Mouse (Mus musculus) c-Kit-negative CD71-positive TER-119-positive erythroid progenitor cells, embryonic 14.5 days (primary cell): Measurements from ENCODE around the gene Nudt5.

Experiments used
- DNase-seq: peaks from one replicate; pipeline ENCODE4 v3.0.0-alpha.2; 2013; ENCODE audit warnings: low read depth, low spot score

Nudt5 gene

DNA sequence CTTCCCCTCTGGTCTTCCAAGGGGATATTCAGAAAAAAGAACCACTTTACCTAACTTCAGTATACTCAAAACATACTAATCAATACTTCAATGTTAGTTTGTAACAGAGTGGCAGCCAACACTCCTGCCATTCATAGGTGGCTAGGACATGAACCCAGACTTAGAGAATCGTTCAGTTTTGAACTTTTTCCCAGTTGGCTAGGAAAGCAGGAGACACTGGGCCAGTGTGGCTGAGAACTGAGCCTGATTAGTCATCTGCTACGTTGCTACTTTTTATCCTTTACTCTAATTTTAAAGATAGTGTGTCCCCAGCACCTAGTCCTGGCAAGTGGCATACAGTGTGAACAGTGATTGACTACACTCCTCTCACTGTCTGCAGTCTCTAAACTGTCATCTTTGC is 22.9 kb downstream of the Nudt5 start:
- no peak for DNase-seq

DNA sequence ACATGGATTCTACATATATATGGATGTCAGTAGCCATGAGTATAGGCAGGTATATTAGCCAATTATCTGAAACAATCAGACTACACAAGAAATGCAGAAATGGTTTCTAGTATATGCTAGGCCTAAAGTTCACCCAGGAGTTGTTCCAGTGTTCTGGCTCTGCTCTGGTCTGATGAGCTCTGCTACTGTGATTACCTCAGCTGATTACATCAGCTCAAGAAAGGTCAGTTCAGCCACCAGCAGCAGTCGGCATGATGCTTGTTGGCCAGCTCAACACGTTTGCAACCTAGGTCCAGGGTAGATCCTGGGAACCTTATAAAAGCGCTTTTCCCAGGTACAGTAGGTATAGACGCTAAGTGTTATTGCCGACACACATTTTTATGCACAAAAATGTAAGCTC is 24.9 kb downstream of the Nudt5 start:
- no peak for DNase-seq

DNA sequence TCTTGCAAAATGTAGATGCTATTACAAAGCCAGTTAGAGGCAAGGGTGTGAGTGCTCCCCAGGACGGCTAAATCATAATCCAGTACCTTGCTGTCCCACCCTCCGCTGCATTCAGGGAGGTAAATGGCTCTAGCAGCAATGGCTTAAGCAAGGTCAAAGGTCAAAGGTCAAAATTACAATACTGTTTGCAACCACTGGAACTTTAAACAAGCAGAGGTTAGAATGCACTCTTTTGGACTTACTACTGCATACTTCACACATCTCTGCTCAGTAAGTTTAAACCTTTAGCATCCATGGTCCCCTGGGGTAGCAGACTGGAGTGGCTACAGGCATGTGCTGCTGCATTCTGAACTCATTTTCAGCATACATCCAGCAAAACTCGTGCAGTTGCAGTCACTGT is 32.6 kb downstream of the Nudt5 start:
- DNase-seq = no peak

DNA sequence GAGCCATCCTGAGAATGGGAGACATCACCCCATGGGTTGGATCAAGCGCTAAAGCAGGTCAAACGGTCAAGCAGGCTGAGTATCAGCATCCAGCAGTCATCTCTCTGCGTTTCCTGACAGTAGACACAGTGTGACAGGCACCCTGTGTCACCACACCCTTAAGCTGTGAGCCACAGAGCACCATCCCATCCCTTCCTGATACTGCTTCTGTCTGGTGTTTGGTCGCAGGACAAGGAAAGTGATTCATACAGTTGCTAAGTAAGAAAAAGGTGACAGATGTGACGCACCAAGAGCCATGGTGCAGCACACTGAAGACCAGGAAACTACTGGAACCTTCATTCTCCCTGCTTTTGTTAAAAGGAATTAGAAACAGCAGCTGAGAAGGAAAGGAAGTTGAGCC is 44.0 kb downstream of the Nudt5 start:
- no peak for DNase-seq

DNA sequence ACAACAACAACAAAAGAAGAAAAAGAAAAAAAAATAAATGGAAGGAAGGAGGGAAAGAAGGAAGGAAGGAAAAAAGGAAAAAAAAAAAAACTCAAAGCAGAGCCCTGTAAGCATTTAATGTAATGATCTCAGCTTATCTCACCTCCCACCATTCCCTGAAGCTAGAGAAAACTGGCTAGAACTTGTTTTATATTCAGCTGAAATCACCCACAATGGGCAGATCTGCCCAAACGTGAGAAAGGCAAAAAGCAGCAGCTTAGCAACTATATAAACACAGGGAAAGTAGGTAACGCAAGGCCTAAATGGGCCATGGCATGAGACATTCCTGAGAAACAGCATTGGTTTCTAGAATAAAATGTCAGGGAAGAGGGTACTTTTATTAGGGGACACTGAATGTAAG is 44.6 kb downstream of the Nudt5 start:
- DNase-seq = no peak

DNA sequence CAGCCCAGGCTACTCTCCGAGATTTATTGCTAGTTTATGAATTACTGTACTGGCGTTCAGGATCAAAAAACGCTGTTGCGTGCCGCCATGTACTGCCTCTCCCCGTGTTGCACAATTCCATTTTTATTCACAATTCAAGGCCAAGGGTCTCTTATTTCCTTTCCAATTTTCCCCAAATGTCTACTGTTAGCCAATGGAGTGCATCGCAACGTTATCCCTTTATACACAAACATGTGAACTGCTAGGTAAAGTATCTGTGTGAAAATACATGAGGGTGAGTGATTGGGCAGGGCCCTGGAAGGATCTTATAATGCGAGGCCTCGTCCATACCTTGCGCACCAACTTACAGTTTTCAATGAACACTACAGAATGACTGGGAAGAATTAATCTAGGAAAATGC is 49.5 kb downstream of the Nudt5 start:
- DNase-seq = no peak

DNA sequence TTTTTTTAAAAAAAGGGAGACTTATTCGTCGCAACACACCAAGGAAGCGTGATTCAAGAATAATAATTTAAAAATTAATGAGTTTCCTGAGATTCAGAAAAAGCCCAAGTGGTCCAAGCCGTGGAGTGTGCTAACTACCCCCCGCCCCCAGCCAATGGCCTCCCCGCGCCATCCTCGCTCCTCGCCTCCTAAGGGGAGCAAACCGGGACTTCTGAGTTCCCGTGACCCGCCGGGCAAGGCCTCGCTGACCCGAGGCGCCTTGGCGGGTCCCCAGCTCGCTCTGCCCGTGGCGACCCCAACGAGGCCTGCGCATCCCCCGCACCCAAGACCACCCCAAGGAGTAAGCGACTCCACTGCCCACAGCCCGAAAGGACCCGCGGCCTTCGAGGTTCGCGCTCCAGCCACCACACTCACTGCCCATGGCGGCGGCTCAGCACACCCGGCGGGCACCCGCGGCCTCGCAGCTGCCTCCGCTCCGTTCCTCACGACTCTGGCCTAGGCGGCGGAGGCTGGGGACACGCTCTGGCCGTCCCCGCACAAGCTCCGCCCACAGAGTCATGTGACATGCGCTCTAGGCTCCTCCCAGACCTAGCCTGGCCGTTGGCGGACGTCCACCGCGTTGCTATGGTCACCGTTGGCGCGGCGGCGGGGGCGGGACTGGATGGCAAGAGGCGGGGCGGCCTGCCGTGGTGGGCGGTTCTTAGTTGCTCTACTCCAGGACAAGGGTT is 50.2 kb downstream of the Nudt5 start, which contains the start of gene Sec61a2:
Gene Sec61a2 (minus strand): TSS at position 590 of the 728 bp plus-strand sequence.
- peak; percentile 97 for DNase-seq

DNA sequence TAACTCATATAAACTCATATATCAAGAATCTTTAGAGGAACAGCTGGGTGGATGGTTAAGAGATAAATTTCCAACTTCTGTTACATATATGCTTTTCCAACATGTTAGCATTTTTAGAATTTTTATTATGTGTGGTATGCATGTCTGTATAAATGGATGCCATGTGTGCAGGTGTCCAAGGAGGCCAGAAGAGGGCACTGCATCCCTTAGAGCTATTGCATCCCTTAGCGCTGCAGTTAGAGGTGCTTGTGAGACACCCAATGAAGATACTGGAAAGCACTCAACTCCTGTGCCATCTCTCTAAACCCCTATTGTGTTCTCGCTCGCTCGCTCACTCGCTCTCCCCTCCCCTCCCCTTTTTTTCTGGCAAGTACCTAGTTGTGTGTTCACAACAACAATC is 55.3 kb downstream of the Nudt5 start:
- DNase-seq = no peak

DNA sequence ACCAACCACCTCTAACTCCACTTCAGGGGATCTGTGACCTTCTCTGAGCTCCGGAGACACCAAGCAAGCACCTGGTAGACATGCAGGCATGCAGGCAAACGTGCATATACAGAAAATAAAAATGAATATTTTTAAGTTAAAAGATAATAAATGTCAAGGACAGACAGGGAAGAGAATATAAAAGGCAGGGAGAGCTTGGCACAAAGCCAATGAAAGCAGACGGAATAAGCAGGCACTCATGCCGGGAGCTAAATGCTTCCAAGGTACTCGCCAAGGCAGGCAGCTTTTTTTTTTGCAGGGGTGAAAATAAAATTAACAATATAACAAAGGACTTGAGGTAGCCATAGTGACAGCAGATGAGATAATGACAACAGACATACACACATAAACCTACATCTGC is 61.3 kb downstream of the Nudt5 start:
- no peak for DNase-seq

DNA sequence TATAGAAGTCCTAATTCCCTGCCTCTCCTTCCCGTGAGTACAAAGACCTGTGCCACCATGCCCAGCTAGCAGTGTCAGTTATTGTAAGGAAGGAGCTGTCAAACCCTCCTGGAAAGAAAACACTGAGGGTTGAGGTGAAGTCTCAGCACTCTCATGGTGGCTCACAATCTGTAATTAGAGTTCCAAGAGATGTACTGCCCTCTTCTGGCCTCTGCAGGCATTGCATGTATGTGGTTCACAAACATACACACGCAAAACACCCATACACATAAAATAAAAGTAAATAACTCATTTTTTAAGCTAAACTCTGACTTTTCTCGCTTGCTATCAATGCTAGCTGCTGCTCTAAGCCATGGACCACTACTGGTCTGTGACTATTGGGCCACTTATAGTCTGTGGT is 61.8 kb downstream of the Nudt5 start:
- DNase-seq = peak; percentile 54

DNA sequence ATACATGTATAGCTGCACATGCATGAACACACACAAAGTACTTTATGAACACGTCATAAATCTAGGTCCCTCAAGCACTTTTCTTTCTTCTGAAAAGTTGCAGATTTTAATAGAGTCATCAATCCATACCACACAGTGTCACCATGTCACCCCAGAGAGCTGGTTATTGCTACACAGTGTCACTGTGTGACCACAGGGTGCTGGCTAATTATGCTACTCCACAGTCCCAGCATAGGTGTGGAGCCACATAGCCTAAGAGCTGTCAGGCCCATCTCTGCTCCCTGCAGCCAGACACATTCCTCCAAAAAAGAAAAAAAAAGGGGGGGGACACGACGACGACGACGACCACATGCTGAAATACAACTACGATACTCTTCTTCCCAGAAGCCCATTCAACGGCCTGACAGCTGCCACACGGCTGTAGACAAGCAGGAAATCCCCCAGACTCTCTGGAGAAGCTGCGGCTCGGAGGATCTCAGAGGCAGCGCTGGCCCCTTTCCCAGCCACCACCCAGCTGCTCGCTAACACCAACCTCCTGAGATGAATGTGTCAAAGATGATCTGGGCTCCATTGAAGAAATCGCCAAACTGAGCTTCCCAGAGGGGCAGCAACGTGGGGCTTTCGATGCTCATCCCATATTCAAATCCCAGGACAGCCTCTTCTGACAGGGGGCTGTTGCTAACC is 66.6 kb downstream of the Nudt5 start:
- no peak for DNase-seq
